Mouse (Mus musculus) A20 (cell line): ENCODE measurements around the gene Calm2.
A peak's percentile ranks its signal among the peaks of the same experiment; 100 is the strongest.

Experiments
- DNase-seq: peaks from one replicate; pipeline ENCODE4 v3.0.0-alpha.2; 2011; ENCODE audit warnings: low read depth, low spot score

Gene Calm2

GRCm38 (mm10) chr17:87459750-87460668 is 13.3 kb upstream of the Calm2 start:
- no peak for DNase-seq

GRCm38 (mm10) chr17:87458911-87459749 is 12.4 kb upstream of the Calm2 start:
- DNase-seq = peak; percentile 71

GRCm38 (mm10) chr17:87457961-87458360 is 11.2 kb upstream of the Calm2 start:
- no peak for DNase-seq

DNA sequence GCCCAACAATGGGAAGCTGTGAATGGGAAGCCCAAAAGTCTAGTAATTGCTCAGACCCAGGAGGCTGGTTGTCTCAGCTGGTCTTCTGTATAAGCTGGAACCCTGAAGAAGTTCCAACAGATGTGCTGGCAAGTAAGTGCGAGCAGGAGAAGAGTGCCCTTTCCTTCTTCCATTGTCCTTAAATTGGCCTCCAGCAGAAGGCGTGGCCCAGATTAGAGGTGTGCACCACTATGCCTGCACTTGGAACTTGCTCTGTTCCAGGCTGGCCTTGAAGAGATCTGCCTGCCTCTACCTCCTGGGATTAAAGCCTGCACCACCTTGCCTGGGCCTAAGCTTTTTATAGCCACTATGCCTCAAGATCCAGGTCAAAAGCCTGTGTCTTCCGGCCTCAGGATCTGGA is 7.4 kb upstream of the Calm2 start:
- no peak for DNase-seq

GRCm38 (mm10) chr17:87453336-87453735 is 6.6 kb upstream of the Calm2 start:
- no peak for DNase-seq

- no peak for DNase-seq
Measured at GRCm38 (mm10) chr17:87448881-87449280, 2.1 kb upstream of the Calm2 start.

DNA sequence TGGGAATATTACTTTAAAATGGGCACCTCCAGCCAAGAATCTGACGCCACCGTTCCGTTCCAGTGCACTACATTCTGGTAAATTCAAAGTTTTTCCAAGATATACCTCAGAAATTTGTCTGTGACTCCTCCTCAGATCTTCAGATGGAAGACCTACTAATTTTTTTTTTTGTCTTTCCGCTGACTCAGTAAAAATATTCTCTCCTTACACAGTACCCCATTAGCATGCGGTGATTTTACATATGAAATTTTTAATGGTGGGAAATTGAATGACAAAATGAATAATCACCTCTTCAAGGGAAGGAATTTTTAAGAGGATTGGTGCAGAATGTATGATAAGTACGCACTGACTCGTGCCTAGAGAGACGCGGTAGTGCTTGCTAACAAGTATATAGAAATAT is 1.6 kb upstream of the Calm2 start:
- no peak for DNase-seq

GRCm38 (mm10) chr17:87447612-87448200 is 971 bp upstream of the Calm2 start:
- DNase-seq = no peak

GRCm38 (mm10) chr17:87445917-87446766 is 593 bp downstream of the Calm2 start:
- DNase-seq = peak; percentile 84

DNA sequence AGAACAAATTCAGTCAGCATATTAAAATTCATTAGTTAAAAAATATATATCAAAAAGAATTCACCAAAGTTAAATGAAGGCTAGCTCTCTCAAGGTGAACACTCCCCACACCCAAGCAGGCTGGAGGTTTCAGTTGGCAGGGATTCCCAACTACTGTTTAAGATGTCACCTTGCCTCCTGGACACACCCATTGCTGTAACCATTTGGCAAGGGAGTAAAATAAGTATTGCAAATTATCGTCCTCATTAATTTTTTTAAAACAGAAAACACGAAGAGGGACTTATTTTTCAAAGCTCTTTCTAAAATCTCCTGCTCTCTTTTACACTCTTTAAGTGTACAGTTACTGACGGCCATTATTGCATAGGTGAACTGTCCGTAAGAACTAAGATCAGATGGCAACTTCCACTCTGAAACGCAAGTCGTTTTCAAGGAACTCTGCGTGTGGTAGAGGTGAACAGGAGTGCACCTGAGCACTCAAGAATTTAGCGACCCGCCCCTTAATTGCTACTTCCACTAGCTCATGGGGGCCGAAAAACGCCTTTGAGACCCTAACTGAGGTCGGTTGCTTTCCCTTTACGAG is 1.3 kb downstream of the Calm2 start:
- no peak for DNase-seq

- no peak for DNase-seq
Measured at GRCm38 (mm10) chr17:87444763-87445162, 2.0 kb downstream of the Calm2 start.

DNA sequence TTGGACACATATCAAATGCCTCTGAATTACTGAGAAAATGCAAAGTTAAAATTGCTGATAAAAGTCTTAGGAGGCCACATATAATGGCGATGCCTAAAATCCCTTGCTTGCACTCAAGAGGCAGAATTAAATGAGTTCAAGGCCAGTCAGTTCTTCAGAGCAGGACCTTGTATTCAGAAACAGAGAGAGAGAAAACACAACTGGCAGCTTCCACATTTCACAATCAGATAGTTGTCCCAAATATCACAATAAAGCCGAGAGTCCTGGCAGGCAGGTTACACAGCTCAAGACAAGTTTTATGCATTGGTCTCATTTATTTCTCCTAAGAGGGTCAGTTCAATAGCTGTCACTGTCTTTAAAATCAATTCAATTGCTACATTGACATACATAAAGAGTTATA is 5.2 kb downstream of the Calm2 start:
- DNase-seq = no peak

- no peak for DNase-seq
Measured at GRCm38 (mm10) chr17:87439441-87439840, 7.3 kb downstream of the Calm2 start.

GRCm38 (mm10) chr17:87433929-87434328 is 12.8 kb downstream of the Calm2 start:
- no peak for DNase-seq

- DNase-seq = no peak
Measured at GRCm38 (mm10) chr17:87432743-87433142, 14.0 kb downstream of the Calm2 start.

GRCm38 (mm10) chr17:87432314-87432713 is 14.4 kb downstream of the Calm2 start:
- DNase-seq = no peak

- DNase-seq = no peak
Measured at GRCm38 (mm10) chr17:87429431-87429830, 17.3 kb downstream of the Calm2 start.

DNA sequence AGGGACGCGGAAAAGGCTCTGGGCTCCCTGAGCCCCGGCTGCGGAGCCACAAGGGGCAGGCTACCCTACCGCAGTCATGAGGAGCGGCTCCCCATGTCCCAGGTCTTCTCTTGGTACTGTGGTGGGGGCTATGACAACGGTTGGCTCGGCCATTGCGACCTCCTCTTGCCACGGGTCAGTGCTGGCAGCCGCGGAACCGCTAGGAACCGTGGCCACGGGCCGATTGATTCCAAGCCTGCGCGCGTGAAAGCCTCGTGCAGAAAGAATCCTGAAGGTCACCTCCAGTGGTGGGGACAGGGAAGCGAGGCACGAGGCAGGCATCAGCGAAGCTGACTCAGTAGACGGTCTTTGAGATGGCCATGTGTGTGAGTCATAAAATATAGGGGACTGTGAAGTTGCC is 19.2 kb downstream of the Calm2 start, which contains the start of gene Stpg4:
Stpg4 (minus strand) TSS at position 231 of the 400 bp plus-strand sequence.
- DNase-seq = no peak

DNA sequence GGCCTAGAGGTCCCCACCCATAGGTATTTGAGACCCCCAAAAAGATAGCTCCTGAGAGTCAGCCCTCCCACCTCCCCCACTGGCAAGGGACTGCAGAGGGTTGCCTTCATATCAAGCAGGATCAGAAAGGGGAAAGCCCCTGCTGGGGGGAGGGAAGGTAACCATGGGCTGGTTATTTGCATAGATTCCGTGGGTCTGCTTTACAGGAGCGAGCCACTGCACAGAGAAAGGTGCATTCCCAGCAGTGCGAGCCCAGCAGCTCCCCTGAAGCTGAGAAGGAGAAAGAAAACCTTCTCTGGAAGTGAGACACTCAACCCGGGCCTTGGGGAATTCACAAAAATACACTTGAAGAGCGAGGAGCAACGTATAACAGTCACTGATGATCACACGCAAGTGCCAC is 28.7 kb downstream of the Calm2 start:
- DNase-seq = peak; percentile 19

GRCm38 (mm10) chr17:87406646-87407045 is 40.1 kb downstream of the Calm2 start:
- no peak for DNase-seq

GRCm38 (mm10) chr17:87405576-87405975 is 41.2 kb downstream of the Calm2 start:
- no peak for DNase-seq
